In the genomic region with DNA sequence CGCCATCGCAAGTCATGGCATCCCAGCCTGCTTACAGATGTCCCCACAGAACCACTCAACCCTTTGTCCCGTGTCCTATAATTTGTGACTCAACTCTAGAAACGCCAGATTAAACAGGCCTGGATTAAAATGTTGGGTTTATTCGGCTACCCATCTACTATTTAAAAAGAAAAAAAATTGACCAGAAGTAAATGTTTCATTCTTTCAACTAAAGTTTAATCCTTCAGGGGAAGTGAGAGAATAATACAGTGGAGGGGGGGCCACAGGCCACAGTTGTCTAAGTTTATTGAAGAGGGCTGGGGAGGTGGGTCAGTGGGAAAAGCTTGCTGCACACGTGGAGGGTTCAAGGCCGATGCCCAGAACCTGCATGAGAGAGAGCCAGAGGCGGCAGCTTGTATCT, we compare ENCODE assay signal across 26 mouse cellular contexts.
DNase-seq lines count a peak whose midpoint lies in the region; ATAC-seq and TF ChIP-seq lines count a peak whose summit lies in the region.
"Had no signal": no experiment of that assay in that cellular context is flagged by ENCODE, and none has a peak within 500 bp of the region (broad histone marks: within the 10 kb centered on the region; RNA-seq: fewer than 3 reads in every experiment).

No protein-coding gene starts in this region.

- H3K4me3 ChIP-seq in forebrain, embryonic 10.5 days, result no peak overlapping the region
- H3K4me3 ChIP-seq in forebrain, embryonic 15.5 days, result no peak overlapping the region
- no peak overlapping the region for H3K4me3 ChIP-seq in kidney, adult 2 months (ENCODE audit: insufficient read depth, low read depth, low read length)
- no peak overlapping the region for H3K4me3 ChIP-seq in kidney, embryonic 16.5 days (ENCODE audit: low read length)
- H3K4me3 ChIP-seq in limb, embryonic 12.5 days (replicated peaks), result no peak overlapping the region
- H3K4me3 ChIP-seq in limb, embryonic 10.5 days, result no peak overlapping the region
- H3K4me3 ChIP-seq: forebrain, embryonic 13.5 days; heart, adult 2 months; heart, embryonic 10.5 days; heart, embryonic 13.5 days had no signal

- H3K4me2 ChIP-seq in forebrain, embryonic 15.5 days (replicated peaks), result no peak overlapping the region
- no peak overlapping the region for H3K4me2 ChIP-seq in kidney, embryonic 16.5 days (replicated peaks; ENCODE audit: low read depth, low read length)
- H3K4me2 ChIP-seq in limb, embryonic 12.5 days, result no peak overlapping the region
- H3K4me2 ChIP-seq: forebrain, embryonic 13.5 days; heart, embryonic 13.5 days; hindbrain, embryonic 14.5 days had no signal

- no peak overlapping the region for H3K9ac ChIP-seq in forebrain, embryonic 15.5 days (replicated peaks)
- H3K9ac ChIP-seq in kidney, embryonic 16.5 days (replicated peaks; ENCODE audit: low read length), result no peak overlapping the region
- H3K9ac ChIP-seq in limb, embryonic 12.5 days (replicated peaks), result no peak overlapping the region
- H3K9ac ChIP-seq: forebrain, embryonic 13.5 days; heart, embryonic 13.5 days; hindbrain, embryonic 14.5 days had no signal

- peak overlapping the region; percentile 62; the same call in 1 of the 2 replicates for H3K27ac ChIP-seq in forebrain, embryonic 10.5 days
- no peak overlapping the region for H3K27ac ChIP-seq in forebrain, embryonic 15.5 days (replicated peaks)
- H3K27ac ChIP-seq in kidney, adult 2 months (ENCODE audit: insufficient read depth, low read depth, low read length), result peak overlapping the region; percentile 11; the same call in 1 of the 2 replicates
- peak overlapping the region; percentile 32; the same call in 1 of the 2 replicates for H3K27ac ChIP-seq in kidney, embryonic 16.5 days (ENCODE audit: low read length)
- H3K27ac ChIP-seq in limb, embryonic 12.5 days, result 0 out of 2 replicates have a peak overlapping the region, but pooled peaks have one; percentile 29
- H3K27ac ChIP-seq in limb, embryonic 10.5 days, result no peak overlapping the region
- H3K27ac ChIP-seq: heart, adult 2 months; heart, embryonic 10.5 days; heart, embryonic 13.5 days; hindbrain, embryonic 14.5 days; hindbrain, postnatal 0 days had no signal

- H3K9me3 ChIP-seq in forebrain, embryonic 10.5 days, result no peaks in the 10 kb centered on the region; the same call in 1 of the 2 replicates
- no peaks in the 10 kb centered on the region for H3K9me3 ChIP-seq in forebrain, embryonic 15.5 days
- no peaks in the 10 kb centered on the region for H3K9me3 ChIP-seq in kidney, embryonic 16.5 days (ENCODE audit: low read length)
- H3K9me3 ChIP-seq in limb, embryonic 12.5 days, result peaks cover 6% of the 10 kb centered on the region; the same call in 1 of the 2 replicates
- H3K9me3 ChIP-seq in limb, embryonic 10.5 days (replicated peaks), result no peaks in the 10 kb centered on the region
- H3K9me3 ChIP-seq: G1E had no signal

- DNase-seq in forebrain, embryonic 10.5 days (ENCODE audit: extremely low spot score, low spot score), result no peak
- peak; percentile 53 for DNase-seq in kidney, adult 2 months
- no peak for DNase-seq in kidney, postnatal 14 days
- DNase-seq in kidney, adult 8-10 months, result no peak
- DNase-seq in limb, embryonic 10.5 days (ENCODE audit: low spot score), result no peak
- DNase-seq: adrenal gland, postnatal 10 days; adrenal gland, postnatal 36 days; cerebellum, adult 18-20 months; cerebellum, adult 9-10 months; cerebellum, postnatal 14 days; gastrocnemius, postnatal 10 days; gastrocnemius, postnatal 36 days; heart, adult 2 months; heart, postnatal 14 days; heart, postnatal 4 days had no signal

- WGBS in forebrain, embryonic 10.5 days, result 92% methylated on average over 8 of the region's 8 CpGs
- WGBS in forebrain, embryonic 15.5 days, result 83% methylated on average over 8 of the region's 8 CpGs
- 76% methylated on average over 8 of the region's 8 CpGs for WGBS in kidney, adult 2 months
- WGBS in kidney, embryonic 16.5 days, result 90% methylated on average over 8 of the region's 8 CpGs
- 86% methylated on average over 8 of the region's 8 CpGs for WGBS in limb, embryonic 12.5 days
- WGBS in limb, embryonic 10.5 days, result 92% methylated on average over 8 of the region's 8 CpGs

- ATAC-seq in forebrain, embryonic 15.5 days (replicated peaks), result no peak
- ATAC-seq in kidney, embryonic 16.5 days (ENCODE audit: low FRiP score, low TSS enrichment), result no peak
- ATAC-seq in limb, embryonic 12.5 days (ENCODE audit: insufficient number of reproducible peaks, insufficient read depth, low FRiP score, low TSS enrichment, low read depth), result no peak
- ATAC-seq: forebrain, embryonic 13.5 days; hindbrain, postnatal 0 days; Patski had no signal

- no peaks in the 10 kb centered on the region for H3K36me3 ChIP-seq in forebrain, embryonic 10.5 days (replicated peaks)
- no peaks in the 10 kb centered on the region for H3K36me3 ChIP-seq in forebrain, embryonic 15.5 days
- H3K36me3 ChIP-seq in kidney, adult 2 months (ENCODE audit: control insufficient read depth, insufficient read depth, low read length), result no peaks in the 10 kb centered on the region
- no peaks in the 10 kb centered on the region for H3K36me3 ChIP-seq in kidney, embryonic 16.5 days (ENCODE audit: insufficient read depth, low read length)
- H3K36me3 ChIP-seq in limb, embryonic 12.5 days, result no peaks in the 10 kb centered on the region
- no peaks in the 10 kb centered on the region for H3K36me3 ChIP-seq in limb, embryonic 10.5 days
- H3K36me3 ChIP-seq: heart, embryonic 10.5 days; heart, embryonic 13.5 days had no signal

- no peak for TF ChIP-seq POLR2A in kidney, adult 2 months (IDR thresholded peaks at IDR 0.05; ENCODE audit: low read depth, low read length)

- TF ChIP-seq CTCF in kidney, adult 2 months (conservative IDR thresholded peaks at IDR 0.05; ENCODE audit: insufficient read depth, insufficient read length, low read depth, low read length), result no peak

- H3K4me1 ChIP-seq in forebrain, embryonic 10.5 days, result peaks cover 35% of the 10 kb centered on the region
- H3K4me1 ChIP-seq in forebrain, embryonic 15.5 days, result peaks cover 27% of the 10 kb centered on the region
- peaks cover 29% of the 10 kb centered on the region for H3K4me1 ChIP-seq in kidney, adult 2 months (ENCODE audit: control insufficient read depth, insufficient read depth, low read length)
- H3K4me1 ChIP-seq in kidney, embryonic 16.5 days (ENCODE audit: insufficient read depth, low read length), result peaks cover 22% of the 10 kb centered on the region
- peaks cover 45% of the 10 kb centered on the region for H3K4me1 ChIP-seq in limb, embryonic 12.5 days (replicated peaks)
- H3K4me1 ChIP-seq in limb, embryonic 10.5 days, result peaks cover 50% of the 10 kb centered on the region

- H3K27me3 ChIP-seq in forebrain, embryonic 10.5 days (ENCODE audit: poor library complexity, severe bottlenecking), result no peaks in the 10 kb centered on the region
- H3K27me3 ChIP-seq in forebrain, embryonic 15.5 days, result no peaks in the 10 kb centered on the region
- H3K27me3 ChIP-seq in kidney, adult 2 months (replicated peaks; ENCODE audit: control insufficient read depth, insufficient read depth, low read length), result no peaks in the 10 kb centered on the region
- no peaks in the 10 kb centered on the region for H3K27me3 ChIP-seq in kidney, embryonic 16.5 days (ENCODE audit: insufficient read depth, low read length)
- H3K27me3 ChIP-seq in limb, embryonic 12.5 days, result no peaks in the 10 kb centered on the region
- no peaks in the 10 kb centered on the region for H3K27me3 ChIP-seq in limb, embryonic 10.5 days (ENCODE audit: low read depth, poor library complexity, severe bottlenecking)
- H3K27me3 ChIP-seq: CH12.LX; forebrain, embryonic 13.5 days; heart, embryonic 13.5 days; Patski had no signal

Comparison
In these comparisons a context has a peak if more than half of its experiments do, and no peak if none do; other contexts are left out.
1. H3K27ac ChIP-seq: peak in forebrain, embryonic 10.5 days (single experiment), kidney, adult 2 months (single experiment), kidney, embryonic 16.5 days (single experiment) and limb, embryonic 12.5 days (single experiment); none in forebrain, embryonic 15.5 days (single experiment) and limb, embryonic 10.5 days (single experiment).